Mouse (Mus musculus): ENCODE data around the gene Rep15.

Gene Rep15

DNA sequence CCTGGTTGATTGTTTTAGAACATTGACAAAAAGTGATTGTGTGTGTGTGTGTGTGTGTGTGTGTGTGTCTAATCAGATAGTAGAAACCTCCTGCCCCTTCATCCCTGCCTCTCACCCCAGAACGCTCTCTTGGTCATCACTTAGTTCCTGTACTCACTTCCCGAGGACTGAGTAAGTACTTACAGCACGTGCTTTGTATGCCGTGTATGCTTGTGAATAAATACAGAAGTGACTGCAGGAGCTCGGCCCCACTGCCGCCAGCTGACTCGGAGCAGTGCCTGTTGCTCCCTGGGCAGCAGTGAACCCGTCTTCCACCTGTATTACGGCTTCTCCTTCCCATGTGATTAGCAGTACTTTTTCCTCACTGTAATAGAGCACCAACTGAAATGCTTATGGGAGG, 20.1 kb downstream of the Rep15 start:
- no peak for DNase-seq (ENCODE audit: low read depth, low spot score)
- Histone ChIP-seq H3K27me3 (ENCODE audit: control insufficient read depth, insufficient read depth, low read length, poor library complexity, severe bottlenecking) (no peaks in the 10 kb centered on the region), H3K36me3 (ENCODE audit: control insufficient read depth, insufficient read depth, low read length, poor library complexity, severe bottlenecking) (peaks cover 25% of the 10 kb centered on the region)

GRCm38 (mm10) chr6:147053785-147054646, 21.6 kb downstream of the Rep15 start:
- peaks cover 22% of the 10 kb centered on the region for H3K36me3 ChIP-seq (ENCODE audit: control insufficient read depth, insufficient read depth, low read length, poor library complexity, severe bottlenecking)
- no peak for DNase-seq (ENCODE audit: low read depth, low spot score)
- H3K27me3 ChIP-seq (ENCODE audit: control insufficient read depth, insufficient read depth, low read length, poor library complexity, severe bottlenecking) = no peaks in the 10 kb centered on the region

DNA sequence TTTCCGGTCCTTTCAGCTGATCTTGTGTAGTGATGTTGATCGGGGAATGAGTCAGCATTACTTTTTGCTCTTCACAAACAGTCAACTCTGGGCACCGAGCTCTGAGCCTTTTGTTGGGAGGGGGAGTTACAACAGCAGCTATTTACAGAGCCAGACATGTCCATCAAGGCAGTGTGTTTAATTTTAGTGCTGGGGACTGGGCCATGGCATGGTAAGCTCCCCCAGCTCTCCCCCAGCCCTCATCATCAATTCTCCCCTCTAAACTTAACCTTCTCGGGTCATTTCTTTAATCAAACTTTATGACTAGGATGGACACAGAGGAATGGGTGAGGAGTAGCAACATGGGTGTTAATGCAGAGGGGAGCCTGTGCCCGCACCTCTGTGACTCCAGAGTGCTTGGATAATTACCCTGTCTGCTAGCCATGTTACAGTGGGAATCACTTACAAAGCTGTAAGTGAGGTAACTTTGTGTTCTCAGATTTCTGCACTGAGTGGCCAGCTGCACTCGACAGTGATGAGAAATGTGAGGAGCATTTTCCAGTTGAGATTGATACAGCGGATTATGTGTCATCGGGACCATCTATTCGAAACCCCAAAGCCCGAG, 23.1 kb downstream of the Rep15 start:
- DNase-seq (ENCODE audit: low read depth, low spot score) = no peak
- Histone ChIP-seq H3K27me3 (ENCODE audit: control insufficient read depth, insufficient read depth, low read length, poor library complexity, severe bottlenecking) (no peaks in the 10 kb centered on the region), H3K36me3 (ENCODE audit: control insufficient read depth, insufficient read depth, low read length, poor library complexity, severe bottlenecking) (peaks cover 14% of the 10 kb centered on the region)

DNA sequence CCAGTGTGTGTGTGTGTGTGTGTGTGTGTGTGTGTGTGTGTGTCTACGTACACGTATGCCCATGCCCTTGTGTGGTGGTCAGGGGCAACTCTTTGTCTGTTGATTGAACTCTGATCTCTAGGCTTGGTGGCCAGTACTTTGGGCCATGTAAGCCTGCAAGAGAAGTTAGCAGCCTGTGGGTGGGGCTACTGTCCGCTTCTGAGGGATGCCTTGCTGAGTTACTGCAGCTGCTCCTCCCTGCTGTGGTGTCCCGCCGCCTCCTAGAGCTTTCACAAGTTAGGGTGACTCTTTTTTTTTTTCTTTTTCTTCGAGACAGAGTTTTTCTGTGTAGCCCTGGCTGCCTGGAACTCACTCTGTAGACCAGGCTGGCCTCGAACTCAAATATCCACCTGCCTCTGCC, 26.9 kb downstream of the Rep15 start:
- Histone ChIP-seq H3K27me3 (ENCODE audit: control insufficient read depth, insufficient read depth, low read length, poor library complexity, severe bottlenecking) (no peaks in the 10 kb centered on the region), H3K36me3 (ENCODE audit: control insufficient read depth, insufficient read depth, low read length, poor library complexity, severe bottlenecking) (peaks cover 13% of the 10 kb centered on the region)

GRCm38 (mm10) chr6:147061630-147062029, 29.2 kb downstream of the Rep15 start:
- DNase-seq (ENCODE audit: low read depth, low spot score) = no peak
- Histone ChIP-seq H3K27me3 (ENCODE audit: control insufficient read depth, insufficient read depth, low read length, poor library complexity, severe bottlenecking) (no peaks in the 10 kb centered on the region), H3K36me3 (ENCODE audit: control insufficient read depth, insufficient read depth, low read length, poor library complexity, severe bottlenecking) (peaks cover 8% of the 10 kb centered on the region)

More for the DNA sequence above, 26.9 kb downstream of the Rep15 start:
- no peak for DNase-seq (ENCODE audit: low read depth, low spot score)

DNA sequence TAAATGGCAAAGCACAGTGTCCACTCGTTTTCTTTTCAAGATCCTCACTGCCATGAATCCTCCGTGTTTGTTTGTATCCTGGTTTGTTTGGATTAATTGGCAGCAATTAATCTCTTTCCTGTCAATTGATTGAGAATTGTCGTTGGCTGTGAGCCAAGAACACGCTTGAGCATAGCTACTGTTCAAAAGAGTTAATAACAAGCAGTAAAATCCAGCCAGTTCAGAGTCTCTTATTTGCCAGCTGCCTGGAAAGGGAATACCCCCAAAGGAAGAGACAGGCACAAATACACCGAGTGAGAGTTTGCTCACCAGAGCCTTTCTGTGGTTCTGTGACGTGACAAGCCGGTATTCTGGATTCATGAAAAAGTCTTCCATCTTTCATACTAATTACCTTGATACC, 29.6 kb downstream of the Rep15 start:
- no peak for DNase-seq (ENCODE audit: low read depth, low spot score)
- Histone ChIP-seq H3K36me3 (ENCODE audit: control insufficient read depth, insufficient read depth, low read length, poor library complexity, severe bottlenecking) (peaks cover 8% of the 10 kb centered on the region), H3K27me3 (ENCODE audit: control insufficient read depth, insufficient read depth, low read length, poor library complexity, severe bottlenecking) (no peaks in the 10 kb centered on the region)

GRCm38 (mm10) chr6:147062694-147063093, 30.3 kb downstream of the Rep15 start:
- Histone ChIP-seq H3K36me3 (ENCODE audit: control insufficient read depth, insufficient read depth, low read length, poor library complexity, severe bottlenecking) (peaks cover 8% of the 10 kb centered on the region), H3K27me3 (ENCODE audit: control insufficient read depth, insufficient read depth, low read length, poor library complexity, severe bottlenecking) (no peaks in the 10 kb centered on the region)
- DNase-seq (ENCODE audit: low read depth, low spot score) = no peak

DNA sequence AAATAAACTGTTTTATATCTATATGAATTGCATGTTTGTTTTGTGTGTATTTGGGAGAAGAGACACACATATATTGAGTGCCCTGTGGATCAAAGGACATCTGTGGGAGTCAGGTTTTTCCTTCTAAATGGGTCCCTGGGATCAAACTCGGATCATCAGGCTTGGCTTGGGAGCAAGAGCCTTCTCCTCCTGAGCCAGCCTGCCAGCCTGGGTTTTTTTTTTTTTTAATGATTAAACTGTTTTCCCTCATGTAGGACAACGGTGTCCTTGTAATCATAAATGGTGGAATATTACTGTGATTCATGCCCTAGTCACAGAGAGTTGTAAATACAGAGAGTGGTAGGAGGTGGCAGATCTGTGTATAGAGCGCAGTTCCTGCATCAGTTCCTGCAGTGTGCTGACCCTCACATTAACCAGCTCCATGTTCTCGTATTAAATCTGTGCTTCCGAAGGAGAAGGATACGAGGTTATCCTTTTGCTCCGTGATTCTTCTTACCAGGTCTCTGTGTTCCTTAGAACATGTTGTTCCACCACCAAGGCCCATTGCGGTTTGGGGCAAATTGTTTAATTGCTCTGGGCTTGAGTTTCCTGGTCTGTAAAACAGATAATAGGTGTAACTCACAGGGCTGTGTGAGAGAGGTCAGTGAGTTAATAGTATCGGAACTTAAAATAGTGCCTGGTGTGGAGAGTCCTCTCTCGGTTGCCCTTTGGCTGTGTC, 32.0 kb downstream of the Rep15 start:
- peaks cover 8% of the 10 kb centered on the region for H3K36me3 ChIP-seq (ENCODE audit: control insufficient read depth, insufficient read depth, low read length, poor library complexity, severe bottlenecking)
- no peak for DNase-seq (ENCODE audit: low read depth, low spot score)

DNA sequence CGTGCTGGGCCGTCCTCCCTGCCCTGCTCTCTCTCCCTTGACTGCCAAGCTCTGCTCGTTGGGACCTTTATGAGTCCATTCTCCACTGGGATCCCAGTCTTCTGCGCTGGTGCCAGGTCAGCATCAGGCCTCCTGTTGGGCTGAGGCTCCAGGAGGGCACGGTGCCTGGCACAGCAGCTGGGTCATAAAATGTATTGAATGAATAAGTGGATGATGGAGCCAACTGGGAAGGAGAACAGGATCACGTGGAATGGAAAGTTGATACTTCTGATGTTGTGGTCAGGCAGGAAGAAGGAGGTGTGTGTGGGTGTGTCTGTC, 32.5 kb downstream of the Rep15 start:
- no peaks in the 10 kb centered on the region for H3K27me3 ChIP-seq (ENCODE audit: control insufficient read depth, insufficient read depth, low read length, poor library complexity, severe bottlenecking)
- peaks cover 8% of the 10 kb centered on the region for H3K36me3 ChIP-seq (ENCODE audit: control insufficient read depth, insufficient read depth, low read length, poor library complexity, severe bottlenecking)
- no peak for DNase-seq (ENCODE audit: low read depth, low spot score)

More for the DNA sequence above, 32.0 kb downstream of the Rep15 start:
- H3K27me3 ChIP-seq (ENCODE audit: control insufficient read depth, insufficient read depth, low read length, poor library complexity, severe bottlenecking) = no peaks in the 10 kb centered on the region

DNA sequence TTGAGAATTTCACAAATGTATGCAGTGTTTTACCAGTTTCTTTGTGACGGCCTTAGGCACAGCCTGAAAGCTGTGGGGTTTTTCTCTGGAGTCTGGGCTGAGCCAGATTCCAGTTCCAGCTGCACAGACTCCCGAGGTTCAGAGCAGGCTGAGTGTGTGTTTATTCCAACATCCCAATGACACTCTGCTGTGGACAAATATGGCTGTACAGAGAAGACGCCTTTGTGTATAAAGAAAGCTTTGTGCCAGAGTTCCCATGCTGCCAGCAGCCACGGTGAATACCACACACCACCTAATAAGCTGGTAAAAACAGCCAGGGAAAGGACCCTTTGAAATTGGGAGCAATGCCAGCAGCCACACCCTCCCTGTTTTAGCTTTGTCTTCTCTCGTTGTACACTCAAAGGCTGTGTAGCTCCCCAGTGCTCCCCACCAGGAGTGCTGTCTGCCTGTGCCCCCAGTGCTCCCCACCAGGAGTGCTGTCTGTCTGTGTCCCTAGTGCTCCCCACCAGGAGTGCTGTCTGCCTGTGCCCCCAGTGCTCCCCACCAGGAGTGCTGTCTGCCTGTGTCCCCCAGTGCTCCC, 43.5 kb downstream of the Rep15 start:
- H3K27me3 ChIP-seq (ENCODE audit: control insufficient read depth, insufficient read depth, low read length, poor library complexity, severe bottlenecking) = no peaks in the 10 kb centered on the region
- H3K36me3 ChIP-seq (ENCODE audit: control insufficient read depth, insufficient read depth, low read length, poor library complexity, severe bottlenecking) = peaks cover 1% of the 10 kb centered on the region; the same call in 1 of the 2 replicates
- no peak for DNase-seq (ENCODE audit: low read depth, low spot score)

- Histone ChIP-seq H3K27me3 (ENCODE audit: control insufficient read depth, insufficient read depth, low read length, poor library complexity, severe bottlenecking) (no peaks in the 10 kb centered on the region), H3K36me3 (ENCODE audit: control insufficient read depth, insufficient read depth, low read length, poor library complexity, severe bottlenecking) (no peaks in the 10 kb centered on the region; the same call in 1 of the 2 replicates)
- no peak for DNase-seq (ENCODE audit: low read depth, low spot score)
Measured at GRCm38 (mm10) chr6:147076878-147077277, 44.5 kb downstream of the Rep15 start.

- no peak for DNase-seq (ENCODE audit: low read depth, low spot score)
- H3K27me3 ChIP-seq (ENCODE audit: control insufficient read depth, insufficient read depth, low read length, poor library complexity, severe bottlenecking) = no peaks in the 10 kb centered on the region
Measured at GRCm38 (mm10) chr6:147079919-147080318, 47.5 kb downstream of the Rep15 start.

More at GRCm38 (mm10) chr6:147079919-147080318, 47.5 kb downstream of the Rep15 start:
- H3K36me3 ChIP-seq (ENCODE audit: control insufficient read depth, insufficient read depth, low read length, poor library complexity, severe bottlenecking) = no peaks in the 10 kb centered on the region; the same call in 1 of the 2 replicates

All from splenic B cell, adult 2 months (primary cell).